Mouse (Mus musculus): Measurements from ENCODE around the gene Rps7. TPM values are rescaled to one million over a fixed set of nuclear protein-coding genes. Genes with fewer than 3 reads are reported as not detected.

Gene Rps7
- 690 and 790 TPM in 2 replicates for polyA plus RNA-seq (2014; fragmentation: Nextera tagmentation; extraction: Ambion mirVana)

- Histone ChIP-seq H3K27ac (ENCODE audit: low read depth, low read length) (peak within 1 kb of the TSS; percentile 86), H3K36me3 (ENCODE audit: control insufficient read depth, insufficient read depth, low read length) (peaks cover 37% of the 10 kb centered on the region), H3K9ac (ENCODE audit: low read length) (peak within 1 kb of the TSS; percentile 98), H3K4me3 (ENCODE audit: low read depth, low read length) (peak within 1 kb of the TSS; percentile 85), H3K27me3 (replicated peaks; ENCODE audit: control insufficient read depth, insufficient read depth, low read length) (no peaks in the 10 kb centered on the region), H3K4me2 (ENCODE audit: low read length) (peak within 1 kb of the TSS; percentile 79), H3K9me3 (replicated peaks; ENCODE audit: control insufficient read depth, low read length) (no peaks in the 10 kb centered on the region), H3K4me1 (ENCODE audit: control insufficient read depth, insufficient read depth, low read length) (peaks cover 8% of the 10 kb centered on the region)
- ATAC-seq (peak; percentile 98), DNase-seq (ENCODE audit: low spot score) (peak; percentile 97)
- 7% methylated on average over 69 of the region's 69 CpGs for WGBS
Observed at GRCm38 (mm10) chr12:28635535-28636476, at the start of gene Rps7. TSS of gene Rps7 (minus strand) at chr12:28635953.

GRCm38 (mm10) chr12:28684674-28685073, 48.9 kb upstream of the Rps7 start:
- no peak overlapping the region for H3K9ac ChIP-seq (ENCODE audit: low read length)
- DNase-seq (ENCODE audit: low spot score), result no peak

GRCm38 (mm10) chr12:28675925-28676209, 40.1 kb upstream of the Rps7 start:
- WGBS, result 73% methylated on average over 5 of the region's 5 CpGs
- DNase-seq (ENCODE audit: low spot score) (no peak), ATAC-seq (no peak)
- Histone ChIP-seq H3K4me3 (ENCODE audit: low read depth, low read length) (peak overlapping the region; percentile 51), H3K4me1 (ENCODE audit: control insufficient read depth, insufficient read depth, low read length) (peaks cover 7% of the 10 kb centered on the region), H3K27ac (ENCODE audit: low read depth, low read length) (peak overlapping the region; percentile 92), H3K36me3 (ENCODE audit: control insufficient read depth, insufficient read depth, low read length) (no peaks in the 10 kb centered on the region), H3K9ac (ENCODE audit: low read length) (peak overlapping the region; percentile 69), H3K4me2 (ENCODE audit: low read length) (peak overlapping the region; percentile 61), H3K27me3 (replicated peaks; ENCODE audit: control insufficient read depth, insufficient read depth, low read length) (no peaks in the 10 kb centered on the region), H3K9me3 (replicated peaks; ENCODE audit: control insufficient read depth, low read length) (no peaks in the 10 kb centered on the region)

More at GRCm38 (mm10) chr12:28684674-28685073, 48.9 kb upstream of the Rps7 start:
- Histone ChIP-seq H3K36me3 (ENCODE audit: control insufficient read depth, insufficient read depth, low read length) (peaks cover 8% of the 10 kb centered on the region; the same call in 1 of the 2 replicates), H3K27me3 (replicated peaks; ENCODE audit: control insufficient read depth, insufficient read depth, low read length) (no peaks in the 10 kb centered on the region), H3K9me3 (replicated peaks; ENCODE audit: control insufficient read depth, low read length) (no peaks in the 10 kb centered on the region), H3K4me2 (ENCODE audit: low read length) (no peak overlapping the region), H3K4me1 (ENCODE audit: control insufficient read depth, insufficient read depth, low read length) (no peaks in the 10 kb centered on the region), H3K4me3 (ENCODE audit: low read depth, low read length) (no peak overlapping the region), H3K27ac (ENCODE audit: low read depth, low read length) (no peak overlapping the region)
- 88% methylated on average over 1 of the region's 1 CpGs for WGBS
- ATAC-seq, result no peak

- Histone ChIP-seq H3K9me3 (replicated peaks; ENCODE audit: control insufficient read depth, low read length) (no peaks in the 10 kb centered on the region), H3K4me2 (ENCODE audit: low read length) (peak within 1 kb of the TSS; percentile 61), H3K27me3 (replicated peaks; ENCODE audit: control insufficient read depth, insufficient read depth, low read length) (no peaks in the 10 kb centered on the region), H3K9ac (ENCODE audit: low read length) (peak within 1 kb of the TSS; percentile 69), H3K27ac (ENCODE audit: low read depth, low read length) (peak within 1 kb of the TSS; percentile 92), H3K4me1 (ENCODE audit: control insufficient read depth, insufficient read depth, low read length) (peaks cover 7% of the 10 kb centered on the region), H3K4me3 (ENCODE audit: low read depth, low read length) (peak within 1 kb of the TSS; percentile 51), H3K36me3 (ENCODE audit: control insufficient read depth, insufficient read depth, low read length) (no peaks in the 10 kb centered on the region)
- DNase-seq (ENCODE audit: low spot score), result peak; percentile 94
- 5% methylated on average over 43 of the region's 53 CpGs for WGBS
- peak; percentile 97 for ATAC-seq
Observed at GRCm38 (mm10) chr12:28675121-28675924, 39.6 kb upstream of the Rps7 start, which contains the start of gene Adi1. TSS of gene Adi1 (plus strand) at chr12:28675231.

- Histone ChIP-seq H3K9me3 (replicated peaks; ENCODE audit: control insufficient read depth, low read length) (no peaks in the 10 kb centered on the region), H3K36me3 (ENCODE audit: control insufficient read depth, insufficient read depth, low read length) (no peaks in the 10 kb centered on the region), H3K4me1 (ENCODE audit: control insufficient read depth, insufficient read depth, low read length) (peaks cover 7% of the 10 kb centered on the region), H3K27me3 (replicated peaks; ENCODE audit: control insufficient read depth, insufficient read depth, low read length) (no peaks in the 10 kb centered on the region), H3K27ac (ENCODE audit: low read depth, low read length) (0 out of 2 replicates have a peak overlapping the region, but pooled peaks have one; percentile 92), H3K4me2 (ENCODE audit: low read length) (peak overlapping the region; percentile 61; the same call in 1 of the 2 replicates), H3K4me3 (ENCODE audit: low read depth, low read length) (no peak overlapping the region), H3K9ac (ENCODE audit: low read length) (no peak overlapping the region)
- no peak for ATAC-seq
- DNase-seq (ENCODE audit: low spot score), result no peak
- 86% methylated on average over 10 of the region's 10 CpGs for WGBS
Observed at GRCm38 (mm10) chr12:28674038-28674720, 38.4 kb upstream of the Rps7 start.

- Histone ChIP-seq H3K9me3 (replicated peaks; ENCODE audit: control insufficient read depth, low read length) (no peaks in the 10 kb centered on the region), H3K4me2 (ENCODE audit: low read length) (no peak overlapping the region), H3K36me3 (ENCODE audit: control insufficient read depth, insufficient read depth, low read length) (no peaks in the 10 kb centered on the region), H3K4me3 (ENCODE audit: low read depth, low read length) (no peak overlapping the region), H3K4me1 (ENCODE audit: control insufficient read depth, insufficient read depth, low read length) (0 out of 2 replicates have a peak, but pooled peaks cover 6% of the 10 kb centered on the region), H3K27ac (ENCODE audit: low read depth, low read length) (no peak overlapping the region), H3K9ac (ENCODE audit: low read length) (peak overlapping the region; percentile 8; the same call in 1 of the 2 replicates), H3K27me3 (replicated peaks; ENCODE audit: control insufficient read depth, insufficient read depth, low read length) (no peaks in the 10 kb centered on the region)
- no peak for DNase-seq (ENCODE audit: low spot score)
- WGBS, result 67% methylated on average over 8 of the region's 8 CpGs
- ATAC-seq, result no peak
Observed at GRCm38 (mm10) chr12:28667287-28667686, 31.5 kb upstream of the Rps7 start.

- ATAC-seq (no peak), DNase-seq (ENCODE audit: low spot score) (no peak)
- no peak overlapping the region for H3K4me2 ChIP-seq (ENCODE audit: low read length)
- 0 out of 2 replicates have a peak, but pooled peaks cover 6% of the 10 kb centered on the region for H3K4me1 ChIP-seq (ENCODE audit: control insufficient read depth, insufficient read depth, low read length)
- 77% methylated on average over 4 of the region's 4 CpGs for WGBS
- no peaks in the 10 kb centered on the region for H3K9me3 ChIP-seq (replicated peaks; ENCODE audit: control insufficient read depth, low read length)
- H3K27ac ChIP-seq (ENCODE audit: low read depth, low read length), result no peak overlapping the region
- no peaks in the 10 kb centered on the region for H3K27me3 ChIP-seq (replicated peaks; ENCODE audit: control insufficient read depth, insufficient read depth, low read length)
- H3K36me3 ChIP-seq (ENCODE audit: control insufficient read depth, insufficient read depth, low read length), result no peaks in the 10 kb centered on the region
- H3K9ac ChIP-seq (ENCODE audit: low read length), result no peak overlapping the region
- H3K4me3 ChIP-seq (ENCODE audit: low read depth, low read length), result no peak overlapping the region
Observed at GRCm38 (mm10) chr12:28666734-28667133, 31.0 kb upstream of the Rps7 start.

- Histone ChIP-seq H3K9ac (ENCODE audit: low read length) (no peak overlapping the region), H3K27ac (ENCODE audit: low read depth, low read length) (no peak overlapping the region), H3K36me3 (ENCODE audit: control insufficient read depth, insufficient read depth, low read length) (peaks cover 29% of the 10 kb centered on the region), H3K4me3 (ENCODE audit: low read depth, low read length) (no peak overlapping the region), H3K27me3 (replicated peaks; ENCODE audit: control insufficient read depth, insufficient read depth, low read length) (no peaks in the 10 kb centered on the region), H3K4me2 (ENCODE audit: low read length) (no peak overlapping the region), H3K9me3 (replicated peaks; ENCODE audit: control insufficient read depth, low read length) (no peaks in the 10 kb centered on the region), H3K4me1 (ENCODE audit: control insufficient read depth, insufficient read depth, low read length) (0 out of 2 replicates have a peak, but pooled peaks cover 6% of the 10 kb centered on the region)
- ATAC-seq (no peak), DNase-seq (ENCODE audit: low spot score) (no peak)
- WGBS, result 84% methylated on average over 4 of the region's 4 CpGs
Observed at GRCm38 (mm10) chr12:28662628-28663027, 26.9 kb upstream of the Rps7 start.

Measured in forebrain, embryonic 14.5 days (tissue).